Mouse (Mus musculus) forebrain, embryonic 14.5 days (tissue): ENCODE data around the gene Fto. TPM values are rescaled to one million over a fixed set of nuclear protein-coding genes. Genes with fewer than 3 reads are reported as not detected.

Experiments
- ATAC-seq: fragments of 200-750 bp; cut with Nextera tagmentation; 2 replicates; pipeline ENCODE4 v1.8.0; 2017; ENCODE audit warnings: mild to moderate bottlenecking, moderate library complexity
- DNase-seq: peaks from one replicate; pipeline ENCODE4 v3.0.0-alpha.2; 2015; ENCODE audit warnings: low spot score
- H3K27ac ChIP-seq: fragments of 300-500 bp; sonication (generic); 2 replicates; pipeline ENCODE4 v1.5.1; 2014; ENCODE audit warnings: low read depth, mild to moderate bottlenecking, control low read depth, low read length, moderate library complexity
- H3K27me3 ChIP-seq: fragments of 300-500 bp; sonication (generic); replicated peaks from 2 replicates; pipeline ENCODE4 v1.6.1; 2014; ENCODE audit warnings: low read length, control low read depth, mixed read lengths; ENCODE audit not compliant: control insufficient read depth, insufficient read depth
- H3K36me3 ChIP-seq: fragments of 300-500 bp; sonication (generic); 2 replicates; pipeline ENCODE4 v1.6.1; 2014; ENCODE audit warnings: low read length, control low read depth; ENCODE audit not compliant: control insufficient read depth, insufficient read depth
- H3K4me1 ChIP-seq: fragments of 300-500 bp; sonication (generic); 2 replicates; pipeline ENCODE4 v1.6.1; 2014; ENCODE audit warnings: antibody characterized with exemption, low read length, control low read depth; ENCODE audit not compliant: control insufficient read depth, insufficient read depth
- H3K4me2 ChIP-seq: fragments of 300-500 bp; sonication (generic); 2 replicates; pipeline ENCODE4 v1.6.1; 2014; ENCODE audit warnings: mild to moderate bottlenecking, control low read depth, low read length
- H3K4me3 ChIP-seq: fragments of 300-500 bp; sonication (generic); 2 replicates; pipeline ENCODE4 v1.5.1; 2014; ENCODE audit warnings: low read depth, low read length, control low read depth
- H3K9ac ChIP-seq: fragments of 300-500 bp; sonication (generic); 2 replicates; pipeline ENCODE4 v1.6.1; 2014; ENCODE audit warnings: mild to moderate bottlenecking, low read length, control low read depth, moderate library complexity
- H3K9me3 ChIP-seq: fragments of 300-500 bp; sonication (generic); replicated peaks from 2 replicates; pipeline ENCODE4 v1.6.1; 2016; ENCODE audit warnings: low read length, control low read depth, mixed read lengths; ENCODE audit not compliant: control insufficient read depth
- WGBS: fragments of 180-500 bp; shearing (Covaris S2); extraction: QIAGEN DNeasy Blood & Tissue Kit; methylation state at CpG from one replicate; pipeline ENCODE4 v1.1.7; 2014; 5-methylcytosine and 5-hydroxymethylcytosine counted together
- polyA plus RNA-seq: library from polyadenylated mRNA; unstranded; fragments of >200 nt; fragmentation: Nextera tagmentation; extraction: Ambion mirVana; gene quantifications from 2 replicates; pipeline ENCODE4 v1.2.1, GENCODE M21; 2014

Fto gene
- polyA plus RNA-seq, 1 experiment from 2014 or later: 103 TPM

DNA sequence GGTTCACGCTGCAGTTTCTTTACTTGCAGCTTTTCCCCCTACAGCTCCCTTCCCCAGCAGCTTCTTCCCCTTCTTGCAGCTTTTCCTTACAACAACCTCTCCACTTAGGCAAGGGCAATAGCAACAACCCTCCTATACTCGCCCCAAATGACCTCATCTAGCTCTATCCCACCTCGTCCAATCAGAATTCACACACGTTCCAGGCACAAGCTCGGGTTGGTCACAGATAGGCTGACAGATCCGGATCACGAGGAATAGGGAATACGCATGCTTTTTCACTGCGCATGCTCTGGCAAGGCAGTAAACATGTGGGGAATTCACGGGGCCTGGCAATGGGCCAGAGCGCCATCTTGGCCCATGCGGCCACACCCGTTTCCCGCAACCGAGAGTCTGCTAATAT lies 122.7 kb downstream of the Fto start:
- no peaks in the 10 kb centered on the region for H3K9me3 ChIP-seq
- no peaks in the 10 kb centered on the region for H3K27me3 ChIP-seq
- no peak overlapping the region for H3K27ac ChIP-seq
- H3K9ac ChIP-seq: no peak overlapping the region
- no peaks in the 10 kb centered on the region for H3K4me1 ChIP-seq
- no peaks in the 10 kb centered on the region for H3K36me3 ChIP-seq
- no peak overlapping the region for H3K4me3 ChIP-seq
- no peak overlapping the region for H3K4me2 ChIP-seq
- DNase-seq: no peak
- 97% methylated on average over 15 of the region's 15 CpGs for WGBS
- no peak for ATAC-seq

DNA sequence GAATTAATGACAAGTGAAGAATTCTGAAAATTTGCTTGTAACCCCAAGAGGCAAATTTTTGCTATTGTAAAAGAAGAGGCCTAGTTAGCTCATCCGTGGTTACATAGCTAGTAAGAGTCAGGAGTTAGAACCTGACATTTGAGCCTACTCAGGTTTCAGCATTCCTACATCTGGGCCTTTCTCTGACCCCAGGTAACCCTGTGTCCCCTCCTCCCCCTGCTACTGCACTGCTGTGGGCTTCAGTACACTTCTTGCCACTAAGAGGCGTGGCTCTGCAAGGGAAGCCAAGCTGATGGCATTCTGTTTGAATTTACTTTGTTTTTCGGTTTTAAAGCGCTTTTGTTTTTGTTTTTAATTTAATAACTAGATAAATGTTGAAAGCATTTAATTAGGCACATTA lies 130.6 kb downstream of the Fto start:
- Histone ChIP-seq H3K4me2 (no peak overlapping the region), H3K9me3 (no peaks in the 10 kb centered on the region), H3K27me3 (no peaks in the 10 kb centered on the region), H3K4me1 (no peaks in the 10 kb centered on the region), H3K36me3 (no peaks in the 10 kb centered on the region), H3K9ac (no peak overlapping the region), H3K4me3 (no peak overlapping the region), H3K27ac (no peak overlapping the region)
- no peak for ATAC-seq
- WGBS: 82% methylated on average over 4 of the region's 4 CpGs
- no peak for DNase-seq

DNA sequence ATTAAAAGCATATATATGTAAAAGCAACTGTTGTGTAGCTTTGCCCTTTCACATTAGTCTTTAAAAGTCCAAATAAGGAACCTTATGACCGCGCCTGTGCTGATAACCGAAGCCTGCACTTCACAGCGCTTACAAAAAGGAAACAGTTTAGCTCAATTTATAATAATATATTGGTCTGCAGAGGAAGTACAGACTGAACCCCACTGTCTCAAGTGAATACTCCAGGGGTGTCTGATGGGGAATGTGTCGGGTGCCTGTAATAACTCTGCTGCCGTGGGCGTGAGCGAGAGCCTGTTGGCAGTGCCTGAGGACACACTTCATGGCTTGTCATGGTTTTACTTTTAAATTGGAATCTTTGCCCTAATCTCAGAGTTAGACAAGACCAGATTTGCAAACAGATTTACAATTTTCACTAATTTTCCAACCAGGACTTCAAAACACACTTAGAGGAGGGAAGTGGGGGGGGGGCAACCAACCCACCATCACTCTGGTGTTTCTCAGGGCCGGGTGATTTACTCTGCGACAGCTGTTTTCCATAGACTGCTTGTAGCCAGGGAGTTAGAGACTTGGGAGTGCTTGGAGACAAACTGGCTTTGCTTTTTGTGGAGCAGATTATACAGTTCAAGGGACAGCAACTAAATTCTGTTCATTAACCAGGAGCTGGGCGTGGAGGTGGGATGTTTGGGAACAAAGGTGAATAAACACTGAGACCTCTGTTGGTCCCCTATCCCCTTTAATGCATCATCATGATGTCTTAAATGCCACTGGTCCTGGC lies 131.5 kb downstream of the Fto start:
- WGBS: 74% methylated on average over 11 of the region's 11 CpGs
- no peak overlapping the region for H3K4me2 ChIP-seq
- ATAC-seq (no peak), DNase-seq (no peak)
- H3K4me3 ChIP-seq: no peak overlapping the region
- H3K27ac ChIP-seq: no peak overlapping the region
- H3K4me1 ChIP-seq: no peaks in the 10 kb centered on the region
- no peaks in the 10 kb centered on the region for H3K27me3 ChIP-seq
- no peaks in the 10 kb centered on the region for H3K9me3 ChIP-seq
- no peaks in the 10 kb centered on the region for H3K36me3 ChIP-seq
- H3K9ac ChIP-seq: no peak overlapping the region

DNA sequence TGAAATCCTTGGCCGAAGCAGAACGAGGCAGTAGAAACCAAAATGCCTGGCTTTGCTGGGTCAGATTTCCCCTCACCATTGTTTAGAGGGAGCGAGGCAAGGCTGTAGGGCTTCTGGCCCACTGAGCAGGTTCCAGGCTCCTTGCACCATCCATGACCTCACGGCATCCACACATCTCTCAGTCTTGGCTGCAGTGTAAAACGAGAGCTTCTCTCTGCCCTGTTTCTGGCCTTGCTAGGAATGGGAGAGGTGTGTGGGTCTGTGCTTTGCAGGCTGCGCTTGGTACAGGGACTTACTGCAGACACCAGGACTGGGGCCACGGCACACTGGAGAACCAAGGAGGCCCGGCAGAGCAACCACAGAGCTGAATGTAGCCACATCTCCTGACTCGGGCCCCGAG lies 132.2 kb downstream of the Fto start:
- Histone ChIP-seq H3K9ac (no peak overlapping the region), H3K27ac (no peak overlapping the region), H3K4me1 (no peaks in the 10 kb centered on the region), H3K4me3 (no peak overlapping the region), H3K9me3 (no peaks in the 10 kb centered on the region), H3K27me3 (no peaks in the 10 kb centered on the region), H3K36me3 (no peaks in the 10 kb centered on the region), H3K4me2 (no peak overlapping the region)
- DNase-seq (no peak), ATAC-seq (no peak)
- WGBS: 76% methylated on average over 10 of the region's 10 CpGs

DNA sequence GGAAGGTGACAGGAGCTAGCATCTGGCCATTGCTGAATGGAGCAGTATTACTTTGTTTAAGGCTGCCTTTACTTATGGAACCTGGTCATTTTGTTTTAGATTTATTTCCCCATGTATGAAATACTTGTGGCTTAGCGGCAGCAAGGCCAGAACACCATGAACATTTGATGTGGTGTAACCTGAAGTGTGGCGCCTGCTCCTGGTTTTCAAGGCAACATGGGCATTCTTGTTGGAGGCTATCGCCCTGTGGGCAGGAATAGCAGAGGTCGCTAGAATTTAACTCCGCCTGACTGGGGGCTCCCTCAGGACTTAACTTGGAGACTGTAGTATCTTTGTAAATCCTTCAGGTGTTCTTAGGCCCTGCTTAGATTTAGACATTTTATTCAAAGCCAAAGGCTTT lies 132.7 kb downstream of the Fto start:
- Histone ChIP-seq H3K4me3 (no peak overlapping the region), H3K36me3 (no peaks in the 10 kb centered on the region), H3K9ac (no peak overlapping the region), H3K27ac (no peak overlapping the region), H3K4me2 (no peak overlapping the region), H3K27me3 (no peaks in the 10 kb centered on the region), H3K9me3 (no peaks in the 10 kb centered on the region), H3K4me1 (no peaks in the 10 kb centered on the region)
- no peak for ATAC-seq
- no peak for DNase-seq
- 88% methylated on average over 5 of the region's 5 CpGs for WGBS

DNA sequence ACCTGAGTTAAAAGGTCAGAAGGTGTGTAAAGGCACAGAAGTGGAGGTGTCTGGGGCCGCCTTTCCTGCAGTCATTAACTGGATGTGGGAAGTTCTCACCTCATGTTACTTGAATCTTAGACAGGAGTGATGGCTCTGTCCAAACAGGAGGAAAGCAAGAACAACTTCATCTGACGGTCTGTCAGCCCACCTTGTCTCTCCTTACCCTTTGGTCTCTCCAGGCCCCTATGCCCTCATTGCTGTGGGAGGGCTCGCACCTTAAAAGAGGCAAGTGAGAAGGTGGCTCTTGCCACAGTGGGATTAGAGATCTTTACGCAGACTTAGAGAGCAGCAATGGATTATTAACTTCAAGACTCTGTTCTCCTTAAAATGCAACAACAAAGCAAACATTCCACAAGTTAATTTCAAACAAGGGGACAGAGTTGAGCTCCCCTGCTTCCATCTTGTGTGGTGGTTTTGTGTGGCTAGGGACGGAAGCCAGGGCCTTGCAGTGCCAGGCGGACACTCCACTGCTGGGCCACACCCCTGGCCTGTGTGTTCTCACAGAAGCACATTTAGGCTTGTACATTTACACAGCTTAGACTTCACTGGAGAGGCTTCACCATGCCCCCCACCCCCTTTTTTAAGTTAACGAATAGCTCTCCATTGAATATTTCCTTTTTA lies 135.5 kb downstream of the Fto start:
- Histone ChIP-seq H3K9ac (no peak overlapping the region), H3K4me1 (no peaks in the 10 kb centered on the region), H3K36me3 (no peaks in the 10 kb centered on the region), H3K27ac (no peak overlapping the region), H3K4me3 (no peak overlapping the region), H3K4me2 (no peak overlapping the region), H3K9me3 (no peaks in the 10 kb centered on the region), H3K27me3 (no peaks in the 10 kb centered on the region)
- ATAC-seq: no peak
- 87% methylated on average over 7 of the region's 7 CpGs for WGBS
- no peak for DNase-seq

DNA sequence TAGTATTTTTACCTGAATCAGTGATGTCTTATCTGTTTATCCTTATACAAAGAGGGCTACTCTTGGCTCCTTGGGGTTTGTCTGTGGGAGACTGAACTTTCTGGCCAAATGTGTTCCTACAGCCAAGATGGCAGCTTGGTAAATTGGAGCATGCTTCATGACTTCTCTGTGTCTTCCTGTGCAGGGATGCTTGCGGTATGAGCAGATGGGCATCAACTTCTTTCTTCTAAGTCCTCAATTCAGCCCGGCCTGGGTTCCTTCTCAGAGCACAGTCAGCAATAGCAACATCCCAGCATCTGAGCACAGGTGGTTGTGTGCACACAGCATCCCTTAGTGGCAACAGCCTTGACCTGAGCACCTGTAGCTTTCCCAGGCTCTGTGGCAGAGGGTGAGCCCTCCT lies 141.6 kb downstream of the Fto start:
- no peaks in the 10 kb centered on the region for H3K9me3 ChIP-seq
- no peak overlapping the region for H3K27ac ChIP-seq
- no peaks in the 10 kb centered on the region for H3K4me1 ChIP-seq
- H3K4me2 ChIP-seq: no peak overlapping the region
- H3K4me3 ChIP-seq: no peak overlapping the region
- ATAC-seq (no peak), DNase-seq (no peak)
- no peak overlapping the region for H3K9ac ChIP-seq
- 97% methylated on average over 2 of the region's 2 CpGs for WGBS
- no peaks in the 10 kb centered on the region for H3K36me3 ChIP-seq
- H3K27me3 ChIP-seq: no peaks in the 10 kb centered on the region

DNA sequence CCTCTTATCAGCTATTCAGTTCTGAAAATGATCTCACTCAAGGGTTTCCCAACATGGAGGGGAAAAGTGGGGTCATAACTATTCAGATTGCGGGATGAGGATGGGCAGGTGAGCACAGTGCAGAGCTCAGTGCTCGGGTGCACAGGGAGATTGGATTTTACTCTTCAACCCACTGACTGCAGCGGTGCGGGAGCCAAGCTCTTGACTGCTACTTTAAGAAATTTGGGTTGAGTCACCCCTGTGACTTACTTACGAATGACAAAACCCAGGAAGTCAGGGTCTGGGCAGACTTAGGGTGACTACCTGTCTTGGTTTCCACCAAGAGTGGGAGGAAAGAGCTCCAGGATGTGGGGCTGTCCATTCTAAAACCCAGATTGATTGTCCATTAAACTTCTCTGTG lies 142.3 kb downstream of the Fto start:
- 90% methylated on average over 5 of the region's 5 CpGs for WGBS
- Histone ChIP-seq H3K27ac (no peak overlapping the region), H3K4me2 (no peak overlapping the region), H3K9me3 (no peaks in the 10 kb centered on the region), H3K27me3 (no peaks in the 10 kb centered on the region), H3K9ac (no peak overlapping the region), H3K4me3 (no peak overlapping the region), H3K36me3 (no peaks in the 10 kb centered on the region), H3K4me1 (no peaks in the 10 kb centered on the region)
- no peak for DNase-seq
- ATAC-seq: no peak

DNA sequence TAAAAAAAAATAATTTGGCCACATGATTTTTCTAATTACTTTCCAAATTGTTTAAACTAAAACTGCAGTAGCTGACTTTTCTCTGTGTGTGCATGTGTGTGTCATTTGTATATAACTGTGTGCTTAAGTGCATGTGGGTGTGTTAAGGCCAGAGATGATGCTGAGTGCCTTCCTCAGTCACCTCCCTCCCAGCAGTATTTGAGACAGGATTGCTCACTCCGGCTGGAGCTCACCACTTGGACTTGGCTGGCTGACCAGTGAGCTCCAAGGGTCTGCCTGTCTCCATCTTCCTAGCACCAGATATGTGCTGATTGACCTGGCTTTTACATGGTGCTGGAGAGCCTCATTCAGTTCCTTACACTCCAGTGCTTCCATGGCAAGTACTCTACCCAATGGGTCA lies 144.7 kb downstream of the Fto start:
- Histone ChIP-seq H3K4me3 (no peak overlapping the region), H3K4me1 (no peaks in the 10 kb centered on the region), H3K9me3 (no peaks in the 10 kb centered on the region), H3K4me2 (no peak overlapping the region), H3K27ac (no peak overlapping the region), H3K27me3 (no peaks in the 10 kb centered on the region), H3K36me3 (no peaks in the 10 kb centered on the region), H3K9ac (no peak overlapping the region)
- 96% methylated on average over 1 of the region's 1 CpGs for WGBS
- ATAC-seq: no peak
- DNase-seq: no peak
